Mouse (Mus musculus): ENCODE data around the gene Traf1. TPM values are rescaled to one million over a fixed set of nuclear protein-coding genes. Genes with fewer than 3 reads are reported as not detected.

Traf1 gene
- polyA plus RNA-seq, 1 experiment from 2014 or later, result 3.8 TPM

DNA sequence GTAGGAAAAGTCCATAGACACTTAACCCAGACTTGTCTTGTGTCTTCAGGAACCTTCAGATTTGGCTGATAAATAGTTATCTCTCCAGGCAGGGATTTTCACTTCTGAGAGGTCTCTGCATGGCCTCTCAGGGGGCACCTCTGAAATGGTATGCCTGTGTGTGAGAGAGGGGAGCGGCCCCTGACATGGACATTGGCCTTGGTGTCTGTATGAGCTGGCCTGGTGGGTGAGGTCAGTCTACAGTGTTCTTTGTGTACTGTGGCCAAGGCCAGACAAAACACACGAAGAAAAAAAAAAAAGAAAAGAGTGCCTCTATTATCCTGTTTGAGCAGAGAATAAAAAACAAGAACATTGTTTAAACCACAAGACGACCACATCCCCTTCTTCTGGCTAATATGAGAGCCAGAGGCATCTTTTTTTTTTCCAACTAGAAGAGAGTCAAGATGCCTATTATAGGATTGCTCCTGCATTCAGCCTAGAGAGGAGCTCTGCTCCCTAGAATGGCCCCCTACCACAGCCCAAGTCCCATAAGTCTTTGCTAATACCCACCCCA lies 18.0 kb upstream of the Traf1 start:
- H3K27me3 ChIP-seq (replicated peaks), result no peaks in the 10 kb centered on the region
- H3K9me3 ChIP-seq, result no peaks in the 10 kb centered on the region
- H3K4me3 ChIP-seq, result no peak overlapping the region
- no peak for ATAC-seq (replicated peaks)
- H3K27ac ChIP-seq, result no peak overlapping the region
- no peak overlapping the region for H3K9ac ChIP-seq
- WGBS, result 64% methylated on average over 3 of the region's 3 CpGs
- no peaks in the 10 kb centered on the region for H3K36me3 ChIP-seq (replicated peaks)
- 0 out of 2 replicates have a peak, but pooled peaks cover 4% of the 10 kb centered on the region for H3K4me1 ChIP-seq
- H3K4me2 ChIP-seq, result no peak overlapping the region

DNA sequence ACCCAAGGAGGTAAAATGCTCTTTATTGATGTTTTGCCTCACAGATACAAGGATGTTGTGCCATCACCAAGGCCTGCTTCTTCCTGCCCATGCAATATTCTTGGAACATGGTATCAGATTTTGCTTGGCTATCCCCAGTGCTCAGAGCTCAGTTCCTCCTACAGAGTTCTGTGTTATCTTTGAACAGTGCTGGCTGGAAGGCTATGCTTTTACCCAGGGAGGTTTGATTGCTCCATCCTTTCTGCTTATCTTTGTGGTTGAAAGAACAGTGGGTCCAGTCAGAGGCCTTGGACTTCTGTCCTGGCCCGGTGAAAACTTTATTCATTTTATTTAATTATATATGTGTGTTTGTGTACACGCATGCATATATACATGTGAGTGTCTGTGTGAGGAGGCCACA lies 16.7 kb upstream of the Traf1 start:
- H3K4me3 ChIP-seq, result no peak overlapping the region
- no peak overlapping the region for H3K4me2 ChIP-seq
- H3K9ac ChIP-seq, result no peak overlapping the region
- no peaks in the 10 kb centered on the region for H3K27me3 ChIP-seq (replicated peaks)
- H3K9me3 ChIP-seq, result no peaks in the 10 kb centered on the region
- no peaks in the 10 kb centered on the region for H3K36me3 ChIP-seq (replicated peaks)
- ATAC-seq (replicated peaks), result no peak
- 99% methylated on average over 2 of the region's 2 CpGs for WGBS
- H3K27ac ChIP-seq, result no peak overlapping the region
- 0 out of 2 replicates have a peak, but pooled peaks cover 4% of the 10 kb centered on the region for H3K4me1 ChIP-seq

DNA sequence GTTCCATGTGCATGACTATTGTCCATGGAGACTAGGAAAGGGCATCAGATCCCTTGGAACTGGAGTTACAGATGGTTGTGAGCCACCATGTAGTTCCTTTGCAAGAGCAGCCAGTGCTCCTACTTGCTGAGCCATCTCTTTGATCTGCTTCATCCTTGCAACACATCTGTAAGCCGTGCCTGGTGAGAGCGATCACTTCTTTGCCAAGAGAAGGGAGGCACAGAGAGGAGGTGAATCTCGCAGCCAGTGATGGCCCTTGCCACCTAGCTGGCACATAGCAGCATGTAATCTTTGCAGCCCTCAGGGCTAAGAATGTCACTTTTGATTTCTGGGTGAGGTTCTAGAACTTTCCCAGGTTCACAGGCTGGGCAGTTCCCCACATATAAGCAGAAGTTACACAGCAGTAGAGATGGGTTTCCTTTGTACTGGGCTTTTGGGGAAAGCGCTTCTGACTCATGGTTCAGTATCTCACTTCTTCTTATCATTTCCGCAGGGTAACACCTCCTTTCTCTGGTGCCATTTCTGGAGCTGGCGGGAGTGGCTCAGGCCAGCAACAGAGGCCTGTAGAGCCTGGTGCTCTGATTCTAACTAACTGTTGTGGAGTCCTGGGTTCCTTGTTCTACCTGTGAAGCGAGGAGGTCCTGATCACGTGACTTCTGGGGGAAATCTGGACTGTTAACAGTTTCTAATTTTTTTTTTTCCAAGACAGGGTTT lies 15.5 kb upstream of the Traf1 start:
- H3K4me3 ChIP-seq, result no peak overlapping the region
- no peaks in the 10 kb centered on the region for H3K27me3 ChIP-seq (replicated peaks)
- H3K27ac ChIP-seq, result no peak overlapping the region
- H3K4me1 ChIP-seq, result 0 out of 2 replicates have a peak, but pooled peaks cover 2% of the 10 kb centered on the region
- H3K4me2 ChIP-seq, result no peak overlapping the region
- ATAC-seq (replicated peaks), result no peak
- H3K9me3 ChIP-seq, result no peaks in the 10 kb centered on the region
- H3K36me3 ChIP-seq (replicated peaks), result no peaks in the 10 kb centered on the region
- no peak overlapping the region for H3K9ac ChIP-seq
- WGBS, result 88% methylated on average over 8 of the region's 8 CpGs

DNA sequence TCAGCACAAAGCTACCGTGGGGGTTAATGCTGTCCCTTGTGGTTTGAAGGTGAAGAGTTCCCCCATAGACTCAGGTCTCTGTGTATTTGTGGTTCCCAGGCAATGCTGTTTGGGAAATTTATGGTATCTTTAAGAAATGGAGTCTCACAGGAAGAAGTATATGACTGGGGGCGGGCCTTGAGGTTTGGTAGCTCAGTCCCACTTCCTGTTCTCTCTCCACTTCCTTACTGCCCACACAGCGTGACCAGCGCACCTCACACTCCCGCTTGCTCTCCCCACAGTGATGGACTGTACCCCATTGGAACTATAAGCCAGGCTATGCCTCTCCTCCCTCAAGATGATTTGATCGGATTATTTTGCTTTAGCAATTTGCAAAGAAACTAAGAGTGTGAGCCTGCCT lies 14.9 kb upstream of the Traf1 start:
- Histone ChIP-seq H3K4me1 (no peaks in the 10 kb centered on the region), H3K27ac (no peak overlapping the region), H3K36me3 (replicated peaks) (no peaks in the 10 kb centered on the region), H3K4me3 (no peak overlapping the region), H3K9me3 (no peaks in the 10 kb centered on the region), H3K27me3 (replicated peaks) (no peaks in the 10 kb centered on the region), H3K9ac (no peak overlapping the region), H3K4me2 (no peak overlapping the region)
- no peak for ATAC-seq (replicated peaks)
- 90% methylated on average over 6 of the region's 6 CpGs for WGBS

DNA sequence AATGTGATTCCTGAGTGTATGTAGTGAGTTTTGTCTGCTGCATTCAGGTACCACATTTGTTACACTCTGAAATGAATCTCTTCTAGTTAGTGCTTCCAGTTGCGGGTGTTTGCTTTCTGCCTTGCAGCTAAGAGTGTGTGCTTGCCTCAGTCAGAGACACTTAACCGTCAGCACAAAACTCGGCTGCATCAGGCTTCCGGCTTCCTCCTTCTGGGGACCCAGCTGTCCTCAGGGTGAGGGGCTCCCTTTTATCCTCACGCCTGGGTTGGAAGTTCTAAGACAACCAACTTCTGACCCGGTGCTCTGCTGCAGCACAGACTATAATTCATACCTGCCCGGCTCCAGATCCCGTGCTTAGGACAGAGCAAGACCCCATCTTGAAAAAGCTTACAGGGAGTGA lies 11.5 kb upstream of the Traf1 start:
- Histone ChIP-seq H3K4me3 (no peak overlapping the region), H3K36me3 (replicated peaks) (no peaks in the 10 kb centered on the region), H3K4me2 (no peak overlapping the region), H3K9ac (no peak overlapping the region), H3K27me3 (replicated peaks) (no peaks in the 10 kb centered on the region), H3K4me1 (no peaks in the 10 kb centered on the region), H3K27ac (no peak overlapping the region), H3K9me3 (no peaks in the 10 kb centered on the region)
- no peak for ATAC-seq (replicated peaks)
- 89% methylated on average over 8 of the region's 8 CpGs for WGBS

DNA sequence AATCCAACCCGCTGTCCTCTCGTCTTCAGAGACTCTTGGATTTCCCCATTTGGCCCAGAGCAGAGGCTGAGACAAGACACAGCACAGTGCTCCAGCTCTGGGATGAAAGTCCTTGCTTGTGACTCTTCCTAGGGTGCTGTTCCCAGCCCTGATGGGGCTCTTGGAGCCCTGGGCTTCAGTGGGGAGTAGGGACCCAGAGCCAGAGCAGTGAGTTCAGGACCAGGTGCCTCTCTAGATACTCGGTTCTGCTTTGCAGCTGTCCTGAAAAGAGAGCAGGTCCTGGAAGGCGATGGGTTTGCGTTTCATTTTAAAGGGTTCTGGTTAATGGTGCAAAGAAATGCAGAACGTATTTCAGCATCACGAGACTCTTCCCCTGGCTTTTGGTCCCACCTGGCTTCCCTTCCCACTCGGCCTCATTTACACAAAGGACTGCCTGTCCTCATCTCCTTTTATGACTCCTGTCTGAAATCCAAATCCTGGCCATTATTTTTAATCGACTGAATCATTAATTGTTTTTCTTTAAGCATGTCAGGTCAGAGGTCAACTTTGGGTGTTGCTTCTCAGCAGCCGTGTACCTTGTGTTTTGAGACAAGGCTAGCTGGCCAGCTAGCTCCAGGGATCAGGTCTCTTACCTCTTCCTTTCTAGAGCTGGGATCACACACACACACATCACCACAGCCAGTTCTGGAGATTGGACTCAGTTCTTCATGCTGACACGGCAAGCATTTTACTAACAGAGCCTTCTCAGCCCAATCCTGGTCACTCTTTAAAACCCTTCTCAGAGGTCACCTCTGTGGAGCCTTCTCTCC lies 9.7 kb upstream of the Traf1 start:
- Histone ChIP-seq H3K9ac (no peak overlapping the region), H3K9me3 (no peaks in the 10 kb centered on the region), H3K27ac (no peak overlapping the region), H3K27me3 (replicated peaks) (no peaks in the 10 kb centered on the region), H3K4me2 (no peak overlapping the region), H3K4me1 (no peaks in the 10 kb centered on the region), H3K4me3 (no peak overlapping the region), H3K36me3 (replicated peaks) (no peaks in the 10 kb centered on the region)
- ATAC-seq (replicated peaks), result no peak
- 81% methylated on average over 11 of the region's 11 CpGs for WGBS

DNA sequence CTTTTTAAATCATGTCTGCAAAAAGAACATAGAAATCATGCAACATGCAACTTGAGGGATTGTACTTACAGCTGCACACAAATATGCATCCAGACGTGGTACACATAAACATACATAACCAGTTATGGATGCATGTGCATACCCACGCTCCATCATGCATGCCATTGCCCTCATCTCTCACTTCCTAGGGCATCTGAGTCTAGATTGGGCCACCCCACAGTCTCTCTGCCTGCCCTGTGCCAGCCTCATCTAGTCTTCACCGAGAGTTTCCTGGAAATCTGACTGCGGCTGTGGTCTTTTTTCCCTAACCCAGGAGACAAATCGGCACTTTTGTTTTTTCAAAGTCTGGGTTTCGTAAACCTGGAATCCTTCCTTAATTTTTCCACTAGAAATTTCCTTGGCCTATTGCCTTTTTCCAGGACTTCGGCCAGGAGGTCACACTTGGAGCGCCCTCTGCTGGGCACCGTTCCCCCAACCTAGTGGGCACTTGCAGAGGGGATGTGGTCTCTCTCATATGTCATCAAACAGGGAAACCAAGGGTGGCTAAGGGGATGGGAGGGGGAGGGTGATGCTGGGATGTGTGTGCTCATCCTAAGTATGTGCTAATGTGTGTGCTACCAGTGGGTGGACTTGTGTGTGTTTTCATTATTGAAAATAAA lies 8.6 kb upstream of the Traf1 start:
- H3K27ac ChIP-seq, result no peak overlapping the region
- H3K27me3 ChIP-seq (replicated peaks), result no peaks in the 10 kb centered on the region
- WGBS, result 38% methylated on average over 9 of the region's 9 CpGs
- no peak overlapping the region for H3K9ac ChIP-seq
- no peak overlapping the region for H3K4me3 ChIP-seq
- H3K9me3 ChIP-seq, result no peaks in the 10 kb centered on the region
- H3K4me1 ChIP-seq, result no peaks in the 10 kb centered on the region
- no peak overlapping the region for H3K4me2 ChIP-seq
- no peak for ATAC-seq (replicated peaks)
- no peaks in the 10 kb centered on the region for H3K36me3 ChIP-seq (replicated peaks)

DNA sequence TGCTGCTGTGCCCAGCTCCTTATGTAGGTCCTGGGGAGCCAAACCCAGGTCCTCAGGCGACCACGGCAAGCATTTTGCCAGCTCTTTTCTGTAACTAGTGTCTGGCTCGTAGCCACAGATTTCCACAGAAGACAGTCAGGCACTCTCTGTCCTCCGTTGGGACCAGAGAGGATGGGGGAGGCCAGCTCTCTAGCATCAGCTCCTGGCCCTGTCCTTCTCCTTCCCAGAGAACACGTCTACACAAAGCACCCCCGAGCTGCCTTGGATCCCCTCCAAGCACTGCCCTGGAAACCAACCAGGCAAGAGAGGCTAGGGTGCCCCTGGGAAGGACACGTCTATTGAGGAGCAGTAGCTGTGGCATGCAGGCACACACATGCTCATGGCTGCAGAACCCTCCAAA lies 7.6 kb upstream of the Traf1 start:
- Histone ChIP-seq H3K36me3 (replicated peaks) (no peaks in the 10 kb centered on the region), H3K27ac (no peak overlapping the region), H3K27me3 (replicated peaks) (no peaks in the 10 kb centered on the region), H3K4me3 (no peak overlapping the region), H3K4me1 (no peaks in the 10 kb centered on the region), H3K4me2 (no peak overlapping the region), H3K9ac (no peak overlapping the region), H3K9me3 (no peaks in the 10 kb centered on the region)
- WGBS, result 55% methylated on average over 7 of the region's 7 CpGs
- 0 out of 2 replicates have a peak, but pooled peaks have one; percentile 37 for ATAC-seq (replicated peaks)

DNA sequence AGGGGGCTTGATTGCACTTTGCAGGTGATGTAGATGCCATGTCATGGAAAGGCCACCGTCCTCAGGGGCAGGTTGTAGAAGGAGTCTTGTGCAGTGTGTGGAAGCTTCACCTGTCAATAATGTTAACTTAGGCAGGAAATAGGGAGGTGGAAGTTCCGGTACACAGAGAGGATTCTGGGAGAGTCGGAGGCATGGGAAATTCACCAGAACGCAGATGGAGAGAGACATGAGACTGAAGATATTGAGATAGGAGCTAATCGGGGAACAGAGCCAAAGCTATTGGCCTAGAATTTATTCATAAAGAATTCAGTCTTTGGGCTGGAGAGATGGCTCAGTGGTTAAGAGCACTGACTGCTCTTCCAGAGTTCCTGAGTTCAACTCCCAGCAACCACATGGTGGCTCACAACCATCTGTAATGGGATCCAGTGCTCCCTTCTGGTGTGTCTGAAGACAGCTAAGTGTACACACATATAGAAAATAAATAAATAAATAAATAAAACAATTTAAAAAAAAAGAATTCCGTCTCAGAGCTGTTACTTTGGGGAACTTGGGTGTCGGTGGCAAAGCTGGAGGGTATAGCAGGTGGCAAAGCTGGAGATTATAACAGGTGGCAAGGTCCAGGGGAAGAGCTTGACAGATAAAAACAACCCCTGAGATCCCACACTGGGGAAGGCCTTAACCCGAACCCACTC lies 4.8 kb upstream of the Traf1 start:
- no peak for ATAC-seq (replicated peaks)

DNA sequence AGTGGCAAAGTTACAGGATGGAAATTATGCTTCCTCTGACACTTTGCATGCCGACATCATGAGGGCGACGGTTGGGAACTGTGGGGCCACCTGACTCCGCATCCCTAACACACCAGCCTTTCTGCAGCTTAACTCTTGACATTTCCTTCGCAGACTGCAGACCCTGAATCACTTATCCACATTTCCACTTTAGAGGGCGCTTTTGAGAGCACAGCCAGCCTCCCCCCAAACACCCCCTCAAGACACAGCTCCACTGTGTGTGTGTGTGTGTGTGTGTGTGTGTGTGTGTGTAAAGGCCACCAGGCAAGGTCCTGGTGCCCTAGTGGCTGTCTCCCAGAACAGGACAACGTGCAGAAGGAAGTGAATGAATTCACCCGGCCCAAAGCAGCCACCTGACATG lies 4.2 kb upstream of the Traf1 start:
- 67% methylated on average over 8 of the region's 8 CpGs for WGBS
- H3K4me2 ChIP-seq, result no peak overlapping the region
- H3K4me1 ChIP-seq, result no peaks in the 10 kb centered on the region
- no peaks in the 10 kb centered on the region for H3K36me3 ChIP-seq (replicated peaks)
- no peaks in the 10 kb centered on the region for H3K27me3 ChIP-seq (replicated peaks)
- no peak overlapping the region for H3K9ac ChIP-seq
- H3K4me3 ChIP-seq, result no peak overlapping the region
- ATAC-seq (replicated peaks), result no peak
- no peaks in the 10 kb centered on the region for H3K9me3 ChIP-seq
- no peak overlapping the region for H3K27ac ChIP-seq

More for the DNA sequence above, 4.8 kb upstream of the Traf1 start:
- Histone ChIP-seq H3K36me3 (replicated peaks) (no peaks in the 10 kb centered on the region), H3K9me3 (no peaks in the 10 kb centered on the region), H3K4me1 (no peaks in the 10 kb centered on the region), H3K4me2 (no peak overlapping the region), H3K9ac (no peak overlapping the region), H3K4me3 (no peak overlapping the region), H3K27me3 (replicated peaks) (no peaks in the 10 kb centered on the region), H3K27ac (no peak overlapping the region)
- 90% methylated on average over 8 of the region's 8 CpGs for WGBS

DNA sequence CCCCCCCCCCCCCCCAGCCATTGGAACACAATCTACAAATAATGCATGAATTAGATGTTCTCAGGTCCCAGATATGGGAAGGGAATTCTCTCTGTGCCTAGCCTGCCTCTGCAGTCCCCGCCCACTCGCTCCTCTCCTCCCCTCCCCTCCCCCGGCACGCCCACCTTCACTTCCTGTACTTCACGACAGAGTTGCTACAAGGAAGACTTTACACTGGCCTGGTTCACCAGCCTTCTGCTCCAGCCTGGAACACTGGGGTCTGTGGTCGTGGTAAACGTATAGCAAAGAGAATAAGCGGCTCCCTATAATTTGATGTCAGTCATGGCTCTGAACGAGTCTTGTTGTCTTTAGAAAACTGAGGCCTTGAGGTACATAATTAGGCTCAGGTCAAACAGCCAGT lies 3.7 kb upstream of the Traf1 start:
- Histone ChIP-seq H3K4me2 (no peak overlapping the region), H3K4me1 (no peaks in the 10 kb centered on the region), H3K27me3 (replicated peaks) (no peaks in the 10 kb centered on the region), H3K36me3 (replicated peaks) (no peaks in the 10 kb centered on the region), H3K4me3 (no peak overlapping the region), H3K9me3 (no peaks in the 10 kb centered on the region), H3K9ac (no peak overlapping the region), H3K27ac (no peak overlapping the region)
- WGBS, result 44% methylated on average over 9 of the region's 9 CpGs
- no peak for ATAC-seq (replicated peaks)

DNA sequence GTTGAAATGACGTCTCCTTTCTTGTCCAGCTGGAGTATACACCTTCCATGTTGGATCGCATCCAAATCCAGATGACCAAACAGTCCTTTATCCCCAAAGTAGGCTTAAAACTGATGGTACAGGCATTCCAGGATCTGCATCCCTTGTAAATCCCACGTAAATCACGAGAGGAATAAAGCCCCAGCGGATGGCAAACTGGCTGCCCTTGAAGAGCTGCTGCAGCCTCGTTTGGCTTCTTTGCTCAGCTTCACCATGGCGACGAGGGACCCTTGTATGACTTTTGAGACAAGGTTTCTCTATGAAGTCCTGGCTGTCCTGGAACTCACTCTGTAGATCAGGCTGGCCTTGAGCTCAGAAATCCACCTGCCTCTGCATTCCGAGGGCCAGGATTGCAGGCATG lies 3.1 kb upstream of the Traf1 start:
- no peak overlapping the region for H3K27ac ChIP-seq
- WGBS, result 63% methylated on average over 9 of the region's 9 CpGs
- ATAC-seq (replicated peaks), result no peak

More for the DNA sequence above, 3.1 kb upstream of the Traf1 start:
- Histone ChIP-seq H3K36me3 (replicated peaks) (no peaks in the 10 kb centered on the region), H3K4me3 (no peak overlapping the region), H3K9ac (no peak overlapping the region), H3K27me3 (replicated peaks) (no peaks in the 10 kb centered on the region), H3K4me1 (no peaks in the 10 kb centered on the region), H3K4me2 (no peak overlapping the region), H3K9me3 (no peaks in the 10 kb centered on the region)

All from midbrain, embryonic 15.5 days (tissue).